Mouse (Mus musculus) neutrophil, adult 5-6 weeks (primary cell): ENCODE data around the gene Clip3. TPM values are rescaled to one million over a fixed set of nuclear protein-coding genes. Genes with fewer than 3 reads are reported as not detected.

Source experiments
- ATAC-seq: fragments of 151-379, 151-347 bp; 2 replicates; pipeline ENCODE4 v1.8.0; 2017; ENCODE audit warnings: mild to moderate bottlenecking, moderate TSS enrichment; ENCODE audit not compliant: insufficient number of reproducible peaks, poor library complexity, low FRiP score, severe bottlenecking; ENCODE audit errors: extremely low read depth
- total RNA-seq: library from RNA; stranded (forward); fragments of 200-1000 nt; gene quantifications from 2 replicates; pipeline ENCODE4 v1.2.3, GENCODE M21; 2017

Gene Clip3
- total RNA-seq, result 1.3 TPM in 1 of 2 replicates, not detected in the other

DNA sequence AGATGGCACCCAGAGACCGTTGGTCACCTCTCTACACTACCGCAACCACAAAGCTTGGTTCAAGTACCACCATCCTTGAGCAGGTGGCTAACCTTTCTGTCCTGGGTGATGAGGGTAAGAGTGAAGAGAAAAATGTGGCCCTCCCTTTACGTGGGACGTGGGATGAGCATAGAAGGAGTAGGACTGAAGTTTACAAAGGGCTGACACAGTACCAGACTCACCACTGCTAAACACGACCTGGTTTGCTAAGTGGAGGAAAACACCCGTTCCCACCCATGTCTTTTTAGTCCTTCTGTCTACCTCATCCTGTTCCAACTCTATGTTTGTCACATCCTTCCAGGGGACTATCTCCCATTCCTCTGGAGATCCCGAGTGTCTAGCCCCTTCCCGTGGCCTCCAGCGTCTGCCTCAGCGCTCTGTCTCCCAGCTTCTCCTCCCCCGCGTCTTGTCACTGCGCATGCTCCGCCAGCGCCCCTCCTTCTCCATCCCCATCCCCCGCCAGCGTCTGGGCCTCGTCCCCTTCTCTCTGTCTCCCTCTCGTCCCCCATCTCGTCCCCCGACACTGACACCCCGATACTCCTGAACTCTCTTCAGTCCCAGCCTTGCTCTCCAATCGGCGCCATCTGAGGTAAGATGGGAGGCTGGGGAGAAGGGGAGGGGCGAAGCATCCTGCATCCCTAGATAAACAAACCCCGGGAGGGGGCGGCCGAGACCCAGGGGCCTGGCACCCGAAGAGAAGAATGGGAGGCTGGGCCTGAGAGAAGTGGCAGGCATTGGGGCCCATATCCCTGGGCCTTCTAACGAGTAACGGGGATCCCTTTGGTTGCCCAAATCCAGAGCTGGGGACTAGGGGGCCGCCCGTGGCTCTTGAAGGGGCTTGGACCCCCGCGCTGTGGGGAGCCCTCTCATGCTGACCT is at the start of gene Clip3:
TSS of gene Clip3 (plus strand) at position 514 of the 917 bp plus-strand sequence.
- no peak for ATAC-seq

DNA sequence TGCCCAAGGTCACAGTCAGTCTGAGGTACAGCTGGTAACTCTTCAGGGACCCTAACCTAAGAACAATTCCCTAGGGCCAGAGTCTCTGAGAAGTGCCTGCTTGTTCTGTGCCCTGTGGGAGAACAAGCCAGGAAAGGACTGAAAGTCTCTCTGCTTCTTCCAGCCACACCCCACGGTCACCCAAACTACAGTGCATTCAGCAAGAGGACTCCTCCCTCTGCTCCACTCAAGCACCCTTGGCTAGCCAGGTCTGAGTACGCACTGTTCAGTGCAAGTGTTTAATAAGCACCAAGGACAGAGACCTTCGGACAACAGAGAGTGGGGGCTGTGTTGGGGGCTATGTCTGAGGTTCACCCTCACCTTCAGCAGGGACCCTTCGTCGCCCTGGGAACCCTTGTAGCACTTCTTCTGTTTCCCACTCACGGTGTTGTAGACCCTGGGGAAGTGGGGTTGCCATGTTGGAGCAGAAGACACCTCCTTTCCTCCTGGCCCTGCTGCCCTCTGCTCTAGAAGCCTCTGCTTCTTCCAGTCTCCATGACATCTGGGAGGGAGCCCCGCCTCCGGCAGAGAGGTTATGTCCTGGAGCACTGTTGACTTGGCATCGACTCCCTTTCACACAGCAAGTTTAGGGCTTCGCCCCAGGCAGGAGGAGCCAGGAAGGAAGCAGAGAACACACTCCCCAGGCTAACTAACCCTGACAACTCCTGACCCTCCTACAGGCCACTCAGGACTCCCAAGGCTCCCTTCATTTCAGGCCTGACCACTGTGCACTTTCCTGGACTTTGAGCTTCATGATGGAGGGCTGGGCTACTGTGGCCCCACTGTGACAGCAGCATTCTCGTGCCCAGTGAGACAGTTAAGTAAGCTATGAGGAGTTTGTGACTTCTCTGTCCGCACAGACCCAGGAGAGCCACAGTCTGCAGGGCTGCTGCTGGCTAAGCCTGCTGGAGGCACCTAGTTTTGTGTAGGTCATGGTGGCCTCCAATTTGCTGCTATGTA is 39.3 kb upstream of the Clip3 start:
- ATAC-seq, result no peak

DNA sequence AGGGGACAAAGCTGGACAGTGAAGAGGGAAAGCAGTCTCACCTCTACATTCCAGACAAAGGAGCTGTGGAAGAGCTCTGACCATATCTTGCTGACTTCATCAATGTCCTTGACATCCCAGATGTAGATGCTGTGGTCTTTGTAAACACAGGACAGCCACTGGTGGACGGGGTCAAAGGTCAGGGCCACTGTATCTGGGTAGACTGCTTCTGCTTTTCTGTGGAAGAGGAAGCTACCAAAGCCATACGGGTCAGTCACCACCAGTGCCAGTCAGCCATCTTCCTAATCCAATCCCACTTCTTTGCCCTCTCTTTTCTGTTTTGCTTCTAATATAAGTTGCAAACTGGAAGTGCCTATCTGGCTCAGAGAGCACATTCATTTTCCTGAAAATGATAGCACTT is 26.5 kb upstream of the Clip3 start:
- peak; percentile 18; the same call in 1 of the 2 replicates for ATAC-seq

DNA sequence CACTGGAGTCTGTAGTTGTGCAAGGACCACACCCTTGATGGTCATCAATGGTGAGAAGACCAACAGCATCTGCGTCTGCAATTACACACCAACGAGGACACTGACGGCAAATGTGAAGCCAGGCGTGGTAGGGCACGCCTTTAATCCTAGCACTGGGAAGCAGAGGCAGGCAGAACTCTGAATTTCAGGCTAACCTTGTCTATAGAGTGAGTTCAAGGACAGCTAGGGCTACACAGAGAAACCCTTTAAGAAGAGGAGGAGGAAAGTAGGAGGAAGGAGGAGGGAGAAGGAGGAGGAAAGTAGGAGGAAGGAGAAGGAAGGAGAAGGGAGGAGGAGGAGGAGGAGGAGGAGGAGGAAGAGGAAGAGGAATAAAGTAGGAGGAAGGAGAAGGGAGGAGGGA is 26.0 kb upstream of the Clip3 start:
- ATAC-seq, result no peak

DNA sequence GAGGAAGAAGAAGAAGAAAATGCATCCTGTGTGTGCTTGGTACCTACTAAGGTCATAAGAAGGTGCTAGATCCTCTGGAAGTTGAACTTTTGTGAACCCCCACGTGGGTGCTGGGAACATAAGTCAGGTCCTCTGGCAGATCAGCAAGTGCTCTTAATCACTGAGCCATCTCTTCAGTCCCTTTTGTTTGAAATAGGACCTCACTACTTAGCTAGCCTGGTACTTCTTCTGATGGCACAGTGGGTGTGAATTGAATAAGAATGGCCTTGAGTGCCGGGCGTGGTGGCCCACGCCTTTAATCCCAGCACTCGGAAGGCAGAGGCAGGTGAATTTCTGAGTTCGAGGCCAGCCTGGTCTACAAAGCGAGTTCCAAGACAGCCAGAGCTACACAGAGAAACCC is 25.6 kb upstream of the Clip3 start:
- no peak for ATAC-seq

DNA sequence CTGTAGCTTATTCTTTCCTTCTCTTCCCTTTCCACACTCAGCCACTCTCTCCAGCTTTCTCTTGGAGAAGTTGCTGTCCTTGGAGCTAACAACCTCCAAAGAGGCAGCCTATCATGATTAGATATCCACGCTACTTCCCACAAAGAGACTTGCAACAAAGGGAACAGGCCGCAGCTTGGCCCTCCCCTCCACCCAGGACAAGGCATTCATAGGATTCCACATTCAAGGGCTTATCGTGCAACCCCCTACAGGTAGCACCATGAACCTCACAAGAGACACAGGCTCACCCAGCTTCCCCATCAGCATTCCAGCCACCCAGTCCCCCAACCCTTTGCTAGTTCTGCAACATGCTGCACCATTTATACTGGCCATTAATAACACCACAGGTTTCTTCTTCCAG is 24.7 kb upstream of the Clip3 start:
- ATAC-seq, result no peak

DNA sequence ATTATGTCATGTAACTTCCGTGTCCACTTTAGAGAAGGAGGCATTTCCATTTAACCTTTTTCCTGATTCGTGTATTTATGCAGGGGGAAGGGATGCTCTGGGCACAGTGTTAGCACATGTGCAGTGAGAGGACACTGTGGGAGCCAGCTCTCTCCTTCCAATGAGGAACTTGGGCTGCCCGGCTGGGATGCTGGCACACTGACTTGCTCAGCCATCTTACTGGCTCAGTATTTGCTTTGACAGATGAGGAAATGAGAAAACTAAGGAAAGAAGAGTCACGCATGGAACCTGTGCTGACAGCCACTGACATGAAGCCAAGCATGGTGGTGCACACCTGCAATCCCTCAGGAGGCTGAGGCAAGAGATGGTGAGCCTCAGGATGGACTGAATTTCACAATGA is 21.9 kb upstream of the Clip3 start:
- no peak for ATAC-seq

DNA sequence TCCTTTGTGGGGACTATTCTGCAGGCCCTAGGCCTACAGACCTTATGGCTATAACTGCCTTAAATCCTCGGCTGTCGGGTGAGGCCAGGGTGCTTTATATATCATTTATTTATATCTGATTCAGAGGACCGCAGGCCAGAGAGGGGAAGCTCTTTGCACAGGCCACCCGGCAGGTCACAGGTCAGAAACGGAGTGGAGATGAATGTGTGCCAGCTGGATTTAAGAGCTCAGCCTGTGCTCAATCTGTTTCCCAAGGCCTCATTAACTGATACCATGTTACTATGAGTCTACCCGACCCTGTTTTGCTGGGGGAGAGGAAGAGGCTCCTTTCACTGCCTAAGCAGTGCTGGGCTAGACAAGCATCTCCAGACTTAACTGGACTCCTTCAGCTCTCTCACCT is 17.1 kb upstream of the Clip3 start:
- ATAC-seq, result no peak

DNA sequence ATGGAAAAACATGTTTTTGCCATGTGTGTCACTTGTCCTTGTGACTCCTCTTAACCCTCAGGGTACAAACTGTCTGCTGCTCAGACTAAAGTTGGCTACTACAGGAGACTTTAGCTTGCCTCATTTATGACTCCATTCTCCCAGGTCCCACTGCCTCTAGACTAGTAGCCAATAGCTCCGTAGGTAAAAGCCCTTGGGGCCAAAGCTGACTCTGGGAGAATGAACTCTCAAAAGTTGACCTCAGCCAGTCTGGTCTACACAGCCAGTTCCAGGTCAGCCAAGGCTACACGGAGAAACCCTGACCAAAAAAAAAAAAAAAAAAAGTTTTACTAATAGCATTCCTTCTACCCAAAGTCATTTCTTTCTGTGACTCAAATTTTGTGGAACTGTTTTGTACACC is 12.6 kb upstream of the Clip3 start:
- no peak for ATAC-seq

DNA sequence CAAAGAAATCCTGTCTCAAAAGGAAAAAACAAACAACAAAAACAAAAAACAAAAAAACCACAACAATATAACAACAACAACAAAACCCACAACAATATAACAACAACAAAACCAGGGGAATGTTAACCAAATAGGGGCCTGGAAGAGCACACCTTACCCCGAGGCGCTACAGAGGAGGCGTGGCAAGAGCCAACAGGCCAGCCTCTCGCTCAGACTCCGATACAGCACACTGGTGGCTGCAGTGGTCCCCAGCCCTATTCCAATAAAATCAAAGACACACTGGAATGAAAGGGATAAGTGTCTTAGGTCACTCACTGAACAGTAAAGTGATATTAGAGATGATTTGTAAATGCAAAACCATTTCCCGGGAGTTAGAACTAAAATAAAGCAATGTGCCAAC is 12.0 kb upstream of the Clip3 start:
- ATAC-seq, result no peak

DNA sequence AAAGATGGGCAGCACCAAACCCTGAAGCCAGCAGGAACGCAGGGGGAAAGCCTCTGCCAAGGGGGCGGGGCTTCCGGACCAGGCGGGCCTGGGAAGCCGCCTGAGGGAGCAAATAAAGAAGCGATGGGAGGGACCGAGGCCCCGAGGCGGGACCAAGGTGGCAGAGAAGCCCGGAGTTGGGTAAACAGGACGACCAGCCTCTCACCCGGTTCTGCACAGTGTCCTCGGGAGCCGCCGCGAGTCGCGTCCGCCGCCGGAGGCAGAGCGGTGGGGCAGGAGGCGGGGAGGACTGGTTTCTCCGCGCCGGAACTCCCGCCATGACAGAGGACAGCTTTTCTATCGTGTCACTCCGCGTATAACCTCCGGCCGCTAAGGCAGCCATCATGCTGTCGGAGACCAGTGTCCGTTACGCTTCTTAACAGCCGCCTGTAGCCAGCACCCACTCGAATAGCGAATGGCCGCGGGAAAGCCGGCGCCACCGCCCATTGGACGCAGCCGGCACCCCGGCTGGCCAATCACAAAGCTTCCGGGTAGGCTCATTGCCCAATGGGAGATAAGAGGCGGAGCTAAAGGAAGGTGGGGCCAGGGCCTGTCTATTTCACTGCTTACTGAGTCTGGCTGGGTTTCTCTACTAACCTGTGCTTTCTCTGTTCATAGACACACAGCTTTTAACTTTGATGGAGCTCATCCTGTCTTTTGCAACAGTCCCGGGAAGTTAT is 11.4 kb upstream of the Clip3 start, which contains the start of the genes Thap8 and Wdr62:
TSS of gene Thap8 (plus strand) at position 144 of the 719 bp plus-strand sequence.
TSS of gene Wdr62 (minus strand) at position 469 of the 719 bp plus-strand sequence.
- ATAC-seq, result peak; percentile 98

DNA sequence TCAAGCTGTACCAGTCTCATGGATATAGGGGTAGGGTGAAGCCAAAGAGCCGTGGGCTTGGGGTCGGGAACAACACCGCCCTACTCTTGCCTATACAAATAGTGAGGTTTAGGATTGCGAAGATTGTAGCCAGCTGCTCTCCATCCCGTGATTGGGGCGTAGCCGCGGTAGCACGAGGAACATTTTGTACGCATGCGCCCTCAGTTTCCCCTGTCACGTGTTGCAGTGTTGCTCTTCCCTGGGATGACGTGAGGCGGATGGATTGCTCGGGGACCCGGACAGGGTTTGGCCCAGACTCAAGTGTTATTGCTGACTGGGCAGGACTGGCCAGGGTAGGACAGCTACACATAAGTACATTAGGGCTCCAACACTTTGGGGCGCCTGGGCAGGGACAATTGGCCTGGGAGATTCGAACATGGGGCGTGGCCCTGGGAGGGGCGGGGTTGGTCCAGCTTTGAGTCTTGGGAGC is 10.8 kb upstream of the Clip3 start:
- ATAC-seq, result peak; percentile 34

DNA sequence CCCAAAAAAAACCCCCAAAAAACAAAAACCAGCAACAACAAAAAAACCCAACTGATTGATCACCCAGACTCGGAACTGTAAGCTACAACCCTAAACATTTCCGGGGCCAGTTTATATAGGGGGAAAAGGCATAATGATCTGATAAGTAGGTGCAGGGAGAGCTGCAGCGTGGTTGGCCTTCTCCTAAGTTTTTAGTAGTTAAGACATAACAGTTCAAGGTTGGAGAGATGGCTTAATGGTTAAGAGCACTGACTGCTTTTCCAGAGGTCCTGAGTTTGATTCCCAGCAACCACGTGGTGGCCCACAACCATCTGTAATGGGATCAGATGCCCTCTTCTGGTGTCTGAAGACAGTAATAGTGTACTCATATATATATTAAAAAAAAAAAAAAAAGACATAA is 10.0 kb upstream of the Clip3 start:
- ATAC-seq, result no peak

DNA sequence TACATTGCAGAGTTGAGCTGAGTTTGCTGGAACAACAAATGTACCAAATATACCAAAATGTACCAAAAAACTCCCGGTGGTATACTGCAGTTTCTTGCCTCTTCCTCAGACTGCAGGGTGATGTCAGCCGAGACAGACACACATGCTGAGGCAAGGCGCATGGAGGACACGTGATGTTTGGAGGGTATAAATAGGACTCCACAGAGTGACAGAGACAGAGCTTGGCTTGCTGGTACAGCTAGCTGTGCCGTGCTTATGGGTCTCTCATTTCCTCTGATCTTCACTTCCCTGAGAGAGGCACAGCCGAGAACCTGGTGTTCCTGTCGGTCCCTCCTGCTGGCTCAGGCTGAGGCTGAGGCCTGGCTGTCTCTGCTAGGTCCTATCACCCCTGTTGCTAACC is 8.8 kb upstream of the Clip3 start:
- ATAC-seq, result no peak

DNA sequence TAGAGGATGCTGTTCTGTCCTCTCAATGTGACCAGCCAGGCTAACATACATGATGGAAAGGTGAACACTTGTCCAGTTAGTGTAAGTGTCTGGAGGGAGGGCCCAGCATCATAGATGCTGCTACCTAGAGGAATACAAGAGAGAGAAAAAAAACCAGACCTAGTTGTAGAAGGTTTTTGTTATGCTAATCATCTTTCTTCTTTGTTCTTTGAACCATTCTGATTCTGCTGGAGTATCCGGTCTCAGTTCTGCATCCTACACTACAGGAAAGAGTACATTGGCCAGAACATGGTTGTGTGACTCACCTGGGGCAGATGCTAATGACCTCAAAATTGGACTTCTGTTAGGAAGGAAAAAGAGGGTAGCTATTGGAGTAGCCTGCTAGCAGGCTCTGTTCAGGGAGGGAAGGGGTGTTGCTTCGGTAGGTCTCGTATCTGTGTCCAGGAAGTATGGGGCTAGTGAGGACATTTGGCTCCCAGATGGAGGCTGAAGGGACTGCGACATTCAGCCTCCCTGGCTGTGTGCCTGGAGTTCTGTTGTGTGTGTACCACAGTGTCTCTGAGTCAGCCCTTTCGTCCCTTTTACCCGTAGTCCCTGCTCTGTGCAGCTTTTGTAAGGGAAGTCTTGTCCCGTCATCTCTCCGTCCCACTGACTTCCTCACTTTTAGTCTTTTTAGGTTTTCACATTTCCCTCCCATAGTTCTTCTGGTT is 4.7 kb upstream of the Clip3 start:
- no peak for ATAC-seq

DNA sequence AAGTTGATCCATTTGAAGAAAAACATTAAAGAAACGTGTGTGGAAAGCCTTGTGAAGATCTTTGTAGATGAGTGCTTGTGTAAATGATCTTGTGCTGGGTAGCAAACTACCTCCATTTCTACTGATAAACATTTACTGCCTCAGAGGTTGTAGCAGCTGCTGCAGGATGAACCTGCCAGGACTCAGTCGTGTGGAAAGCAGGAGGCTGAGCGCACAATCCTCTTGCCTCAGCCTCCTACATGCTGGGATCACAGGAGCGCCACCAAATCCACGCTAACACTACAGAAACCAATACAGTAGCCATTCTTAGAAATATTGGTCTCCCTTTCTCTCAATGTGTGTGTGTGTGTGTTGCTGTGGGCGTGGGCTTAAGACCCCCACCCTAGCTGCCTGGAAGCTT is 3.5 kb upstream of the Clip3 start:
- ATAC-seq, result no peak

DNA sequence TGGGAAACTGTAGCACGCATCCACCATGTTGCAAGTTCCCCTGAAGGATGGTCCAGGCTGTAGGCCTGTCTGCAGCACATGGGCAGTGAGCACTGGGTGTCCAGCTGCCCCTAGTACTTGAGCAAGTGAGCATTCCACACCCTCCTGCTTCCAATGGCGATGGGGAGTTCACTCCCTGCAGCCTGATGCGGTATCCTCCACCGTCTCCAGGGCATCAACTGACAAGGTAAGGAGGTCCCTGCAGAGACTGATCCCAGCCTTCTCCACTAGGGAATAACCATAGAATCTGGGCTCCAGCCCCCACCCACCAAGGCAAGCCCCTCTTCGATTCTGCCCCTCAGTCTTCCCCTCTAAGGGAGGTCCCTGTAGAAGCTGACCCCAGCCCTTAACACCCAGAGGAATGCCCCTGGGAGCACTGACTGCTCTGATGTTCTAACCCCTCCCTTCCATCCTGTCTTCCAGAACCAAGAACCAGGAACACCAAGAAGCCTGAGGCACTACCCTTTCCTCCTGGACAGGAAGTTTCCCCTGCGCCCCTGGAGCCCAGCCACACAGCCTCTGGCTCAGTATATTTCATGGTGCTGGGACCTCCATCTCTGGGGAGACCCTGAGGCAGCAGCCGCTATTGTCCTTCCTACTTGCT is 2.3 kb upstream of the Clip3 start:
- no peak for ATAC-seq
